Mouse (Mus musculus) liver, embryonic 16.5 days (tissue): ENCODE data around the gene Ddx11. TPM values are rescaled to one million over a fixed set of nuclear protein-coding genes. Genes with fewer than 3 reads are reported as not detected.
A peak's percentile ranks its signal among the peaks of the same experiment; 100 is the strongest.
"Not testable (repeated sequence)": the region's sequence is repeated elsewhere in the genome, so short reads cannot be mapped to it uniquely, and the experiment has no call there.

Experiments used
- ATAC-seq: fragments of 200-750 bp; cut with Nextera tagmentation; 2 replicates; pipeline ENCODE4 v1.8.0; 2017; ENCODE audit warnings: low read depth, mild to moderate bottlenecking, moderate number of reproducible peaks, moderate library complexity
- H3K27ac ChIP-seq: fragments of 300-500 bp; sonication (generic); 2 replicates; pipeline ENCODE4 v1.5.1; 2014; ENCODE audit warnings: mild to moderate bottlenecking, low read length
- H3K27me3 ChIP-seq: fragments of 300-500 bp; sonication (generic); 2 replicates; pipeline ENCODE4 v1.6.1; 2014; ENCODE audit warnings: low read depth, low read length, mixed read lengths; ENCODE audit not compliant: control insufficient read depth, insufficient read depth
- H3K36me3 ChIP-seq: fragments of 300-500 bp; sonication (generic); 2 replicates; pipeline ENCODE4 v1.6.1; 2014; ENCODE audit warnings: mild to moderate bottlenecking; ENCODE audit not compliant: control insufficient read depth, insufficient read depth
- H3K4me1 ChIP-seq: fragments of 300-500 bp; sonication (generic); 2 replicates; pipeline ENCODE4 v1.6.1; 2014; ENCODE audit warnings: low read depth, low read length, mixed read lengths; ENCODE audit not compliant: control insufficient read depth
- H3K4me2 ChIP-seq: fragments of 300-500 bp; sonication (generic); 2 replicates; pipeline ENCODE4 v1.6.1; 2014; ENCODE audit warnings: low read depth, low read length, mixed read lengths
- H3K4me3 ChIP-seq: fragments of 300-500 bp; sonication (generic); 2 replicates; pipeline ENCODE4 v1.5.1; 2014; ENCODE audit warnings: low read depth, mild to moderate bottlenecking, low read length
- H3K9ac ChIP-seq: fragments of 300-500 bp; sonication (generic); 2 replicates; pipeline ENCODE4 v1.6.1; 2014; ENCODE audit warnings: low read depth, low read length
- H3K9me3 ChIP-seq: fragments of 300-500 bp; sonication (generic); replicated peaks from 2 replicates; pipeline ENCODE4 v1.6.1; 2016; ENCODE audit warnings: low read length; ENCODE audit not compliant: control insufficient read depth
- WGBS: fragments of 180-500 bp; shearing (Covaris S2); extraction: QIAGEN DNeasy Blood & Tissue Kit; methylation state at CpG from one replicate; pipeline ENCODE4 v1.1.7; 2014; ENCODE audit not compliant: insufficient replicate concordance; 5-methylcytosine and 5-hydroxymethylcytosine counted together
- polyA plus RNA-seq: library from polyadenylated mRNA; unstranded; fragments of >200 nt; fragmentation: Nextera tagmentation; extraction: Ambion mirVana; gene quantifications from 2 replicates; pipeline ENCODE4 v1.2.1, GENCODE M21; 2015

Gene Ddx11
- polyA plus RNA-seq, 1 experiment from 2014 or later: 6.3 TPM

DNA sequence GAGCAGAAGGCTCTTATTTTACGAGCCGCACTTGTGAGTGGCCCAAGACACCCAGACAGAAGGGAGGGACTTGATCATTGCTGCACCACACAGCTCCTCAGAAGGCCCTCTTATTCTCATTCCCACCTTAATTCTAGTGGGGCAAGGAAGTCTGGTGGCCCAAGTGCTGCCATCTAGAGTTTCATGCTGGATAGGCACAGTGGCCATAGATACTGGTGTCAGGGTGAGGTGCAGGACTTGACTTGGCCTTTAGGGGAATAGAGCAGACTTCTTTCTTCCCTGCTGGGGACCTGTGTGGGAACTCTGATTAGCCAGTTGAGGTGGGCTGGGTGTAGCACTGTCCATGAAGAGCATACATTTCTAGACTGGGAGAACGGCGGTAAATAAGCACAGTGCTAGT lies 7.9 kb downstream of the Ddx11 start:
- Histone ChIP-seq H3K4me2 (no peak overlapping the region), H3K9me3 (no peaks in the 10 kb centered on the region), H3K4me1 (no peaks in the 10 kb centered on the region), H3K27ac (no peak overlapping the region), H3K9ac (no peak overlapping the region), H3K4me3 (no peak overlapping the region), H3K36me3 (peaks cover 46% of the 10 kb centered on the region), H3K27me3 (no peaks in the 10 kb centered on the region)
- ATAC-seq: peak; percentile 35; the same call in 1 of the 2 replicates
- WGBS: 87% methylated on average over 4 of the region's 4 CpGs

- H3K36me3 ChIP-seq, H3K27me3 ChIP-seq, H3K4me3 ChIP-seq, H3K4me2 ChIP-seq, H3K9me3 ChIP-seq, H3K27ac ChIP-seq, H3K4me1 ChIP-seq, H3K9ac ChIP-seq: not testable (repeated sequence)
- peak; percentile 55 for ATAC-seq
- WGBS: 70% methylated on average over 5 of the region's 8 CpGs
Measured at GRCm38 (mm10) chr17:66152706-66153662, 29.7 kb downstream of the Ddx11 start.

DNA sequence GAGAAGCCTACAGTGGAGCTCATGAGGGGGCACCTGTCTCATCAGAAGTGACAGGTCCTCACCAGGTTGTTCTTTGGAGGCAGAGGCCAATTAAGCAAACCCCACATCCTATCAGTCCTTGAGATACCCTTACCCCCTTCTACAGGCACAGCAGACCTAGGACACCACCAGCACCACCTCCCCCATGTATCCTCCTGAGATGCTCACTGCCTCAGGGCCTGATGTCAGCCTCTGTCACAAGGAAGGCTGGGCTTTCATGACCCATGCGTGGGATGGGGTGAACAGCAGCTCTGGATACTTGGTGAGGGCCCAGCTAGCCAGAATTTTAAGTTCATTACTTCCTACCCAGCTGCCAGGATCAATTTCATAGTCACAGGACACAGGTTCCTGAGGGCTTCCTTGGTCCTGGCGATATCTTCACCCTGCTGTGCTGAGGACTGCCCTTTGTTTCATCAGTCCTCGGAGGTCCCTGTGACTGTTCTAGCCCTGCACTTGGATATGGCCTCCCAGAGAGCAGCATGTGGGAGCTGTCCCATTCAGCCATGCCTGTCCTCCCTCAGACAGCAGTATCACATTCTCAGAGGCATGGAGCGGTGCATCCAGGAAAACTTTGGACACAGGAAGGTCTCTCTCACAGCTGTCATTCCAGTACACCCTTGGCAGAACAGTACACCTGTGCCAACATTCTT lies 30.6 kb downstream of the Ddx11 start:
- not testable (repeated sequence) for ATAC-seq, H3K9me3 ChIP-seq, H3K4me1 ChIP-seq, H3K9ac ChIP-seq, H3K27ac ChIP-seq, H3K27me3 ChIP-seq, H3K36me3 ChIP-seq, H3K4me2 ChIP-seq, H3K4me3 ChIP-seq
- 80% methylated on average over 4 of the region's 4 CpGs for WGBS

DNA sequence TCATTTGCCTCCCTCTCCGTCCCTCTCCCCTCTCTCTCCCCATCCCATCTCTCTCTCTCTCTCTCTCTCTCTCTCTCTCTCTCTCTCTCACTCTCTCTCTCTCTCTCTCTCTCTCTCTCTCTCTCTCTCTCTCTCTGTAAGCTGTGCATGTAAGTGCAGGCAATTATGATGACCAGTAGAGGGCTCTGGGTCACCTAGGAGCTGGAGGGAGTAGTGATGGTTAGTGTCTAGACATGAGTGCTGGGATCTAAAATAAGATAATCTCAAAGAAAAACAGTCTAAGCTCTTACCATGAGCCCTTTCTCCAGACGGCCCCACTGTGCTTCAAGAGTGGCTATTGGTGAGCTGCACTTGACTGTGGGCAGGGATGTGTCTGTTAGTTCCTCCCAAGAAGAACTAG lies 31.6 kb downstream of the Ddx11 start:
- H3K9ac ChIP-seq: no peak overlapping the region
- no peak overlapping the region for H3K4me2 ChIP-seq
- H3K27ac ChIP-seq: no peak overlapping the region
- no peaks in the 10 kb centered on the region for H3K4me1 ChIP-seq
- 0 out of 2 replicates have a peak, but pooled peaks cover 3% of the 10 kb centered on the region for H3K36me3 ChIP-seq
- no peak overlapping the region for H3K4me3 ChIP-seq
- no peaks in the 10 kb centered on the region for H3K9me3 ChIP-seq
- WGBS: 47% methylated on average over 1 of the region's 2 CpGs
- ATAC-seq: no peak
- no peaks in the 10 kb centered on the region for H3K27me3 ChIP-seq

- Histone ChIP-seq H3K36me3 (no peaks in the 10 kb centered on the region), H3K4me3 (no peak overlapping the region), H3K4me2 (no peak overlapping the region), H3K4me1 (no peaks in the 10 kb centered on the region), H3K27ac (no peak overlapping the region), H3K9me3 (peaks cover 2% of the 10 kb centered on the region; the same call in 1 of the 2 replicates), H3K9ac (no peak overlapping the region), H3K27me3 (no peaks in the 10 kb centered on the region)
- ATAC-seq: no peak
- 68% methylated on average over 5 of the region's 5 CpGs for WGBS
Measured at GRCm38 (mm10) chr17:66158271-66158670, 35.0 kb downstream of the Ddx11 start.

GRCm38 (mm10) chr17:66167141-66167540 lies 43.8 kb downstream of the Ddx11 start:
- WGBS: 82% methylated on average over 5 of the region's 5 CpGs
- not testable (repeated sequence) for H3K4me3 ChIP-seq, H3K27ac ChIP-seq, H3K4me1 ChIP-seq, ATAC-seq, H3K27me3 ChIP-seq, H3K9ac ChIP-seq, H3K4me2 ChIP-seq, H3K9me3 ChIP-seq, H3K36me3 ChIP-seq

GRCm38 (mm10) chr17:66170971-66171370 lies 47.7 kb downstream of the Ddx11 start:
- H3K9me3 ChIP-seq: not testable (repeated sequence)
- 77% methylated on average over 15 of the region's 15 CpGs for WGBS

DNA sequence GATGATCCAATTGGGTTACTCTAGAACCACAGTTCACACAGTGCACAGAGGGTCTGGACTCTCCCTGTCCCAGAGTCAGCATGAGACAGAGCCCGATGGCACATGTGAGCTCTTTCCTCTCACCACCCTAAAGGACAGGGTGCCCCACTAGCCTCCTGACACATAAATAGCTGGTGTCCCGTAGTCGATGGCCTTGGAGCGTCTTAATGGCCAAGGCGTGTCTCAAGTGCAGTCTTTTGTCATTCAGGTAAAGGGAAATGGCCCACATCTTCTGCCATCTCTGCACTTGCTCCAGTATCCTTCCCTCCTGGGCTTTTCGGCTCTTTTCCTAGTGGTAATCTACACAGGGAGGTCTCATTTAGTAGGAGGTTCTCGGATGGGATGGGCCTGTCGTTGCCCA lies 67.3 kb downstream of the Ddx11 start:
- WGBS: 64% methylated on average over 8 of the region's 8 CpGs
- no peak for ATAC-seq
- Histone ChIP-seq H3K4me2 (no peak overlapping the region), H3K9ac (no peak overlapping the region), H3K4me3 (no peak overlapping the region), H3K4me1 (no peaks in the 10 kb centered on the region), H3K27me3 (no peaks in the 10 kb centered on the region), H3K36me3 (no peaks in the 10 kb centered on the region), H3K27ac (no peak overlapping the region), H3K9me3 (no peaks in the 10 kb centered on the region)

More at GRCm38 (mm10) chr17:66170971-66171370, 47.7 kb downstream of the Ddx11 start:
- not testable (repeated sequence) for H3K4me2 ChIP-seq, H3K4me3 ChIP-seq, H3K36me3 ChIP-seq, ATAC-seq, H3K27me3 ChIP-seq, H3K27ac ChIP-seq, H3K4me1 ChIP-seq, H3K9ac ChIP-seq

GRCm38 (mm10) chr17:66197041-66197440 lies 73.7 kb downstream of the Ddx11 start:
- 32% methylated on average over 3 of the region's 3 CpGs for WGBS

More at GRCm38 (mm10) chr17:66197041-66197440, 73.7 kb downstream of the Ddx11 start:
- Histone ChIP-seq H3K9me3 (no peaks in the 10 kb centered on the region), H3K27ac (no peak overlapping the region), H3K9ac (no peak overlapping the region), H3K27me3 (no peaks in the 10 kb centered on the region), H3K4me1 (no peaks in the 10 kb centered on the region), H3K36me3 (no peaks in the 10 kb centered on the region), H3K4me2 (no peak overlapping the region), H3K4me3 (no peak overlapping the region)
- no peak for ATAC-seq
